Mouse (Mus musculus) heart, adult 2 months (tissue): ENCODE results near the gene Hist1h2bh.

ENCODE experiments used
- CTCF ChIP-seq: fragments of 200-600 bp; IDR thresholded peaks from 2 replicates; pipeline ENCODE4 v1.8.1; 2022; ENCODE audit warnings: antibody characterized with exemption, mild to moderate bottlenecking, moderate library complexity
- EP300 ChIP-seq: fragments of 200-500 bp; IDR thresholded peaks from 2 replicates; pipeline ENCODE4 v1.6.1; 2011; ENCODE audit warnings: low read depth, low read length, control low read depth; ENCODE audit not compliant: insufficient read depth

GRCm38 (mm10) chr13:23529480-23530165 lies 13.6 kb downstream of the Hist1h2bh start:
- no peak for TF ChIP-seq EP300
- TF ChIP-seq CTCF, result no peak
